Mouse (Mus musculus) thymus, adult 2 months (tissue): ENCODE data around the gene Ddx41.

Experiments
- CTCF ChIP-seq: fragments of 200-500 bp; IDR thresholded peaks from 2 replicates; pipeline ENCODE4 v1.5.1; 2012; ENCODE audit warnings: mild to moderate bottlenecking, control low read depth, low read length, moderate library complexity, borderline replicate concordance; ENCODE audit not compliant: control insufficient read depth, poor library complexity, insufficient read depth; ENCODE audit errors: extremely low read depth
- POLR2A ChIP-seq: fragments of 200-500 bp; IDR thresholded peaks from 2 replicates; pipeline ENCODE4 v1.6.1; 2012; ENCODE audit warnings: mild to moderate bottlenecking, low read length, control low read depth, moderate library complexity; ENCODE audit not compliant: control insufficient read depth, poor library complexity, insufficient read depth; ENCODE audit errors: extremely low read depth

- peak; percentile 90 for TF ChIP-seq CTCF
- peak; percentile 70 for TF ChIP-seq POLR2A
These were observed at the start of gene Ddx41 for GRCm38 (mm10) chr13:55536194-55537175.
